Mouse (Mus musculus): ENCODE results near the gene Iqce. TPM values are rescaled to one million over a fixed set of nuclear protein-coding genes. Genes with fewer than 3 reads are reported as not detected.

Gene Iqce
- polyA plus RNA-seq, 1 experiment from 2014 or later, result 24.7 TPM

GRCm38 (mm10) chr5:140662741-140663592, 39.2 kb downstream of the Iqce start:
- Histone ChIP-seq H3K27ac (ENCODE audit: low read length) (peak overlapping the region; percentile 27; the same call in 1 of the 2 replicates), H3K36me3 (ENCODE audit: control insufficient read depth, insufficient read depth, low read length) (no peaks in the 10 kb centered on the region; the same call in 1 of the 2 replicates), H3K4me2 (replicated peaks; ENCODE audit: low read depth, low read length) (no peak overlapping the region), H3K9me3 (ENCODE audit: control insufficient read depth, low read depth, low read length) (no peaks in the 10 kb centered on the region), H3K9ac (replicated peaks; ENCODE audit: low read depth, low read length) (no peak overlapping the region), H3K4me3 (ENCODE audit: low read depth, low read length) (no peak overlapping the region), H3K27me3 (ENCODE audit: control insufficient read depth, insufficient read depth, low read length) (no peaks in the 10 kb centered on the region), H3K4me1 (ENCODE audit: control insufficient read depth, insufficient read depth, low read length) (peaks cover 25% of the 10 kb centered on the region)
- ATAC-seq (ENCODE audit: insufficient number of reproducible peaks, insufficient read depth, low FRiP score, low read depth), result no peak
- WGBS, result 70% methylated on average over 17 of the region's 17 CpGs

GRCm38 (mm10) chr5:140661875-140662643, 40.1 kb downstream of the Iqce start:
- 47% methylated on average over 12 of the region's 12 CpGs for WGBS
- no peak overlapping the region for H3K4me2 ChIP-seq (replicated peaks; ENCODE audit: low read depth, low read length)
- H3K9me3 ChIP-seq (ENCODE audit: control insufficient read depth, low read depth, low read length), result no peaks in the 10 kb centered on the region
- no peak overlapping the region; the same call in 1 of the 2 replicates for H3K27ac ChIP-seq (ENCODE audit: low read length)
- ATAC-seq (ENCODE audit: insufficient number of reproducible peaks, insufficient read depth, low FRiP score, low read depth), result no peak
- no peak overlapping the region for H3K4me3 ChIP-seq (ENCODE audit: low read depth, low read length)
- H3K36me3 ChIP-seq (ENCODE audit: control insufficient read depth, insufficient read depth, low read length), result no peaks in the 10 kb centered on the region; the same call in 1 of the 2 replicates
- no peak overlapping the region for H3K9ac ChIP-seq (replicated peaks; ENCODE audit: low read depth, low read length)
- peaks cover 25% of the 10 kb centered on the region for H3K4me1 ChIP-seq (ENCODE audit: control insufficient read depth, insufficient read depth, low read length)
- no peaks in the 10 kb centered on the region for H3K27me3 ChIP-seq (ENCODE audit: control insufficient read depth, insufficient read depth, low read length)

GRCm38 (mm10) chr5:140661427-140661826, 40.8 kb downstream of the Iqce start:
- no peak overlapping the region for H3K27ac ChIP-seq (ENCODE audit: low read length)
- no peak overlapping the region for H3K4me3 ChIP-seq (ENCODE audit: low read depth, low read length)
- peaks cover 25% of the 10 kb centered on the region for H3K4me1 ChIP-seq (ENCODE audit: control insufficient read depth, insufficient read depth, low read length)
- no peak overlapping the region for H3K9ac ChIP-seq (replicated peaks; ENCODE audit: low read depth, low read length)
- no peaks in the 10 kb centered on the region; the same call in 1 of the 2 replicates for H3K36me3 ChIP-seq (ENCODE audit: control insufficient read depth, insufficient read depth, low read length)
- H3K27me3 ChIP-seq (ENCODE audit: control insufficient read depth, insufficient read depth, low read length), result no peaks in the 10 kb centered on the region
- no peak for ATAC-seq (ENCODE audit: insufficient number of reproducible peaks, insufficient read depth, low FRiP score, low read depth)
- H3K9me3 ChIP-seq (ENCODE audit: control insufficient read depth, low read depth, low read length), result no peaks in the 10 kb centered on the region
- H3K4me2 ChIP-seq (replicated peaks; ENCODE audit: low read depth, low read length), result no peak overlapping the region
- 54% methylated on average over 8 of the region's 8 CpGs for WGBS

GRCm38 (mm10) chr5:140660398-140660797, 41.8 kb downstream of the Iqce start:
- Histone ChIP-seq H3K9me3 (ENCODE audit: control insufficient read depth, low read depth, low read length) (no peaks in the 10 kb centered on the region), H3K4me1 (ENCODE audit: control insufficient read depth, insufficient read depth, low read length) (peaks cover 25% of the 10 kb centered on the region), H3K4me2 (replicated peaks; ENCODE audit: low read depth, low read length) (no peak overlapping the region), H3K27me3 (ENCODE audit: control insufficient read depth, insufficient read depth, low read length) (no peaks in the 10 kb centered on the region), H3K36me3 (ENCODE audit: control insufficient read depth, insufficient read depth, low read length) (no peaks in the 10 kb centered on the region), H3K9ac (replicated peaks; ENCODE audit: low read depth, low read length) (no peak overlapping the region), H3K27ac (ENCODE audit: low read length) (no peak overlapping the region), H3K4me3 (ENCODE audit: low read depth, low read length) (no peak overlapping the region)
- 69% methylated on average over 1 of the region's 1 CpGs for WGBS
- no peak for ATAC-seq (ENCODE audit: insufficient number of reproducible peaks, insufficient read depth, low FRiP score, low read depth)

- Histone ChIP-seq H3K4me2 (replicated peaks; ENCODE audit: low read depth, low read length) (no peak overlapping the region), H3K9me3 (ENCODE audit: control insufficient read depth, low read depth, low read length) (no peaks in the 10 kb centered on the region), H3K9ac (replicated peaks; ENCODE audit: low read depth, low read length) (no peak overlapping the region), H3K27ac (ENCODE audit: low read length) (no peak overlapping the region), H3K4me3 (ENCODE audit: low read depth, low read length) (no peak overlapping the region), H3K27me3 (ENCODE audit: control insufficient read depth, insufficient read depth, low read length) (no peaks in the 10 kb centered on the region), H3K4me1 (ENCODE audit: control insufficient read depth, insufficient read depth, low read length) (peaks cover 25% of the 10 kb centered on the region), H3K36me3 (ENCODE audit: control insufficient read depth, insufficient read depth, low read length) (no peaks in the 10 kb centered on the region)
- no peak for ATAC-seq (ENCODE audit: insufficient number of reproducible peaks, insufficient read depth, low FRiP score, low read depth)
- 46% methylated on average over 10 of the region's 16 CpGs for WGBS
Observed at GRCm38 (mm10) chr5:140659607-140660272, 42.4 kb downstream of the Iqce start.

- no peak overlapping the region for H3K27ac ChIP-seq (ENCODE audit: low read length)
- H3K4me2 ChIP-seq (replicated peaks; ENCODE audit: low read depth, low read length), result no peak overlapping the region
- H3K4me1 ChIP-seq (ENCODE audit: control insufficient read depth, insufficient read depth, low read length), result peaks cover 11% of the 10 kb centered on the region; the same call in 1 of the 2 replicates
- ATAC-seq (ENCODE audit: insufficient number of reproducible peaks, insufficient read depth, low FRiP score, low read depth), result no peak
- no peak overlapping the region for H3K9ac ChIP-seq (replicated peaks; ENCODE audit: low read depth, low read length)
- no peaks in the 10 kb centered on the region for H3K27me3 ChIP-seq (ENCODE audit: control insufficient read depth, insufficient read depth, low read length)
- H3K9me3 ChIP-seq (ENCODE audit: control insufficient read depth, low read depth, low read length), result no peaks in the 10 kb centered on the region
- H3K36me3 ChIP-seq (ENCODE audit: control insufficient read depth, insufficient read depth, low read length), result no peaks in the 10 kb centered on the region
- H3K4me3 ChIP-seq (ENCODE audit: low read depth, low read length), result no peak overlapping the region
- WGBS, result 62% methylated on average over 15 of the region's 15 CpGs
Observed at GRCm38 (mm10) chr5:140654096-140654845, 47.9 kb downstream of the Iqce start.

GRCm38 (mm10) chr5:140652587-140652986, 49.6 kb downstream of the Iqce start:
- Histone ChIP-seq H3K4me3 (ENCODE audit: low read depth, low read length) (no peak overlapping the region), H3K9ac (replicated peaks; ENCODE audit: low read depth, low read length) (no peak overlapping the region), H3K9me3 (ENCODE audit: control insufficient read depth, low read depth, low read length) (no peaks in the 10 kb centered on the region), H3K27me3 (ENCODE audit: control insufficient read depth, insufficient read depth, low read length) (no peaks in the 10 kb centered on the region), H3K27ac (ENCODE audit: low read length) (peak overlapping the region; percentile 21; the same call in 1 of the 2 replicates), H3K36me3 (ENCODE audit: control insufficient read depth, insufficient read depth, low read length) (no peaks in the 10 kb centered on the region), H3K4me2 (replicated peaks; ENCODE audit: low read depth, low read length) (no peak overlapping the region), H3K4me1 (ENCODE audit: control insufficient read depth, insufficient read depth, low read length) (peaks cover 11% of the 10 kb centered on the region; the same call in 1 of the 2 replicates)
- WGBS, result 61% methylated on average over 7 of the region's 7 CpGs
- ATAC-seq (ENCODE audit: insufficient number of reproducible peaks, insufficient read depth, low FRiP score, low read depth), result no peak
